Mouse (Mus musculus) left cerebral cortex, postnatal 10 days (tissue): ENCODE results near the gene Snrnp27. TPM values are rescaled to one million over a fixed set of nuclear protein-coding genes. Genes with fewer than 3 reads are reported as not detected.

ENCODE experiments used
- DNase-seq, 2 experiments: peaks; one replicate each; pipeline ENCODE4 v3.0.0; 2021 to 2022; ENCODE audit warnings: low spot score in 2 of 2, mixed read lengths in 1 of 2; ENCODE audit errors: extremely low spot score in 1 of 2
- intact Hi-C: fragments of 180-260 bp; cut with DNase I; formaldehyde crosslinking; loops from one replicate; pipeline ENCODE4 v1.15.1; 2025
- total RNA-seq, 2 experiments: library from RNA; stranded (reverse); gene quantifications; 2 replicates each; pipeline ENCODE4 v1.2.3; 2021

The Snrnp27 gene
- total RNA-seq, 2 experiments from 2014 or later: 51.8 to 53.7 TPM

- intact Hi-C loops: no loop called here
- peak in 1 of 2 experiments; percentile 53 for DNase-seq
These were observed 15.6 kb downstream of the Snrnp27 start, which contains the start of gene Mxd1 for GRCm38 (mm10) chr6:86668580-86669239. Gene Mxd1 (minus strand): TSS chr6:86669161.

- intact Hi-C loops: no loop called here
These were observed 17.3 kb downstream of the Snrnp27 start for GRCm38 (mm10) chr6:86667061-86667460.

GRCm38 (mm10) chr6:86665560-86666307, 18.6 kb downstream of the Snrnp27 start:
- no peak for DNase-seq
- intact Hi-C loops: no loop called here

More at GRCm38 (mm10) chr6:86667061-86667460, 17.3 kb downstream of the Snrnp27 start:
- DNase-seq: no peak

DNA sequence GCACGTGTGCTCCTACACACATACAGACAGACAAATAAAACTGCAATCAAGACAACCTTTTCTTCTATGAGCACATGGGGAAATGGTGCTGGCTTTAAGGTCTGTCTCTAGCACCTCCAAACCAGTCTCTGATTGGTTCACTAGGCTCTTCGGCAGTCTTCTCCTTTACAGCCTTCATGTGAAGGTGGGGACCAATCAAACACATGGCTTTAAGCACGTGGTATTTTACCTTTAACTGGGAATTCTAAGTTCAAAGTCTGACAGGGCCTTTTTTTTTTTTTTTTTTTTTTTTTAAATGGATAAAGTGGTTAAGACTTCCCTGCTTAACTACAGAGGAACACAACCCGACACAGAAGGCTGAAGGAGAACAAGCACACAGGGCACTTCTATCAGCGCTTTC, 19.2 kb downstream of the Snrnp27 start:
- intact Hi-C loops: no loop called here

DNA sequence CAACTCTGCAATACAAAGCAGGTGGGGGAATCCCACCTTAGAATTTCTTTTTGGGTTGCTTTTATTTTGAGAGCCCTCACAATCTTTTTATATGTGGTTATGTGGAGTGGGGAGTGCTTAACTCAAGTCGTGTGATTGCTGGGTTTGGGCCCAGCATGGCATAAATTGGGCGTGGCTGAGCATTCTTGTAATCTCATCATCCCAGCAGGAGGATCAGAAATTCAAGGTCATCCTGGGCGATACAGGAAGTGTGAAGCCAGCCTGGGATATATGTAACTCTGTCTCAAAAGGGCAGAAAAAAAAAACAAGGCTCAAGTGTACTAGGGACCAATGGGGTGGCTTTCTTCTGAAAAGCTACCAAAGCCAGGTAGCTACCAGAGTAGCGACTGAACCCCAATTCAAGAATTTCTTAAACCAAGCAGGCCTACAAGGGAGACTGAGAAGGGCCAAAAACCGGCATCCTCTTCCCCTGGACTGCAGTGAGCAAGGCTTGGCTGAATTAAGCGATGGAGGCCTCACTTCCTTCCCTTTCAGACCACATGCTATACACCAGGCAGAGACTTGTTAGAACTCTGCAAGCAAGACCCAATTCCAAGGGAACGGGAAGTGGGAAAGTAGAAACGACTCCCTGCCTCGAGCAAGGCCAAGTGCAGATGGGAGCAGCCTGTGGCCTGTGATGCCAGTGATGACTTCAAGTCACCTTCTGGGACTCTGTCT, 24.0 kb downstream of the Snrnp27 start:
- intact Hi-C loops: no loop called here
- no peak for DNase-seq

More for the DNA sequence above, 19.2 kb downstream of the Snrnp27 start:
- DNase-seq: no peak

DNA sequence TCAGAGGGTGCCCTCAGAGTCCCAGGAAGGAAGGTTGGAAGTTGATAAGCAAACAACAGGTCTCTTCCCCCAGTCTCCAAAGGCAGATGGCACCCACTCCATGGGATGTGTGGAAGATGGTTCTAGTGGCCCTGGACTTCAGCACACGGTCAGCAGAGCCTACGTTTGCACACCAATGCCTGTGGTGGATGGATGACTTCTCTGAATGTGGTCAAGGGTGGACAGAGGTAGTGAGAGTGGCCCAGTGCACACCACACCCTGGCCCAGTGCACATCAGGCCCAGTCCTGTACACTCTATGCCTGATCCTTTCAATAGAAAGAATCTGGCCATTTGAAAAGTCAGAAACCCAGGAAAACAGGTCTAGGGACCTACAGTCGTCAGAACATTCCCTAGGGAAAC, 25.8 kb downstream of the Snrnp27 start:
- DNase-seq: no peak
- intact Hi-C loops: no loop called here

DNA sequence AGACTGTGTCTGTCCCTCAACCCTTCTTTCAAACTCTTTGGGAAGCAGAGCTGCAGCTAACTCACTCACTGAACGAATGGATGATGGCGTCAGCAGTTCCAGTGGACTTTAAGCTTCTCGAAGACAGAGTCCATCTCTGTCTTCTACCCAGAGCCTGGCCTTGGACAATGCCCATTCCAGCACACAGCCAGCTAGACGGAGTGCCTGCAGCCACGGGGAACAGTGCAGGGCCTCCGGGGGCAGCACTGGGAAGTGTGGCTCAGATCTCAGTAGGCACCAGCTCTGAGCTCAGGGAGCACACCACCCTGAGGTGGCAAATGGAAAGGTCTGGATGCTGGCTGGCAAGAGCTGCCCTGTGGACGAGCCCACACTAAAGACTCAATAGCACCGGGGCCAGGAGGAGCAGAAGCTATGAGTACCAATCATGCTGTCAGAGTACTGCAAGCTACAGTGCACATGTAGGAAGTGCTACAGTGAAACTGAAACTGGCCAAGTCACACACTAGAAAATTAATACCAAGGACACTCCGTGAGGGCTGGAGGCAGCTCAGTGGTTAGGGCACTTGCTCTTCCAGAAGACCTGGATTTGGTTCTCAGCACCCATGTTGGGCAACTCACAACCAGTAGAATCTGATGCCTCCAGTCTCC, 29.9 kb downstream of the Snrnp27 start:
- no peak for DNase-seq
- intact Hi-C loops: no loop called here

DNA sequence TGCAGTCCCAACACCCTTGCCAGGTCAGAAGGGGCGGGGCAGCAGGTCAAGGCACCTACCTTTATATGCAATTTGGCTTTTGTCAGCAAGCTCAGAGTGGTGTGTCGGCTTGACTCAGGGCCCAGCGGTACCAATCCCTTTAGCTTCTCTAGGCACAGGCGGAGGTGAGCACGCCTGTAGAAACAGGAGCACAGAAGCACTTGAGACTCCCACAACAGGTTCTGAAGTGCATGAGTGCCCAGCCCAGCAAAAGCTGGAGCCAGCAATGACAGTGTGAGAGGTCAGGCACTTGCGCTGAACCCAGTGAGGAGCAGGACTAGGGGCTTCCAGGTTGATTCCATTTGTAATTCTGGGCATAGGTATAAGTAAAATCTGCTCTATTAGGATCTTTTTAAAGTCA, 31.3 kb downstream of the Snrnp27 start:
- no peak for DNase-seq
- intact Hi-C loops: no loop called here

DNA sequence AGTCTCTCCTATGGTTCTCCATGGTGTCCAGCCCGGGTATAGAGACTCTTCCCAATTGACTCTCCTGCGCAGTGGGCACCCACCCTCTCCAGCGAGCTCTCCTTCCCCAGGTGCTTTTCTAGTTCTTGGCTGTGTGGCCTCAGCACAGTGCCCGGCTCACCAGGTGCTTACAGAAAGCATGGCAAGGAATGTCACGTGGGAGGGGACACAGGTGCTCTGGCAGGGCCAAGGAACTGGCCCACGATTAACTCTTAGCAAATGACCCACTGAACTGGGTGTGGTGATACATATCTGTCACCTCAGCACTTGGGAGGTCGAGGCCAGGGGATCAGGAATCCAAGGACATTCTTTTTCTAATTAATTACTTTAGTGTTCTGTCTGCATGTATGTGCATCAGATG, 38.2 kb downstream of the Snrnp27 start:
- intact Hi-C loops: no loop called here
- DNase-seq: no peak

- no peak for DNase-seq
These were observed 38.8 kb downstream of the Snrnp27 start for GRCm38 (mm10) chr6:86645551-86645950.

DNA sequence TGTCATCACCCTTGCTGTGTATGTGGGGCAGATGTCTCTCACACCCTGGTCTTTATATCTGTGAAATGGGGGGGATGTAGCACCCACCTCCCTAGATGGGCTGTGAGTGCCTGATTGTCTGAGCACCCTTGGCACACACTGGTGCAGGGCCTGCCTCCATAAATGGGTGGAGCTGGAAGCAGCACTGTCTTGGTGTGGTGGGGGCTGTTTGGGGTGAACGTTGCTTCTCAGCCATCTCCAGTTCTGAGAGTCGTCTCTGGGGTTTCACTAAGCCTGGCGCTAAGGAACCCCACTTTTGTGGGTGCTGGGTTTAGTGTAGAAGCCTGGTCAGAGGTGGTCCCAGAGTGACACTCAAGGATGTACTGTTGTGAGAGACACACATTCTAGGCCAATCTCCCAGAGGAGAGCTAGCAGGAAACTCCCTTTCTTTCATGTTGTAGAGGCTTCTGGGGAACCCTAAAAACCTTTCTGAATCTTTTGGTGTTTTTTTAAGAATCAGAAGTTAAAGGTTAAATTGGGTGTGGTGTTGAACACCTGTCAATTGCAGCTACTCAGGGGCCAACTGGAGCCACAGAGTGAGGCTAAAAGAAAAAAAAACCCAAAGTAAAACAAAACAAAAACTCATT, 39.4 kb downstream of the Snrnp27 start:
- intact Hi-C loops: no loop called here
- DNase-seq: no peak

More at GRCm38 (mm10) chr6:86645551-86645950, 38.8 kb downstream of the Snrnp27 start:
- intact Hi-C loops: no loop called here

GRCm38 (mm10) chr6:86641716-86642115, 42.6 kb downstream of the Snrnp27 start:
- intact Hi-C loops: no loop called here
- DNase-seq: no peak

DNA sequence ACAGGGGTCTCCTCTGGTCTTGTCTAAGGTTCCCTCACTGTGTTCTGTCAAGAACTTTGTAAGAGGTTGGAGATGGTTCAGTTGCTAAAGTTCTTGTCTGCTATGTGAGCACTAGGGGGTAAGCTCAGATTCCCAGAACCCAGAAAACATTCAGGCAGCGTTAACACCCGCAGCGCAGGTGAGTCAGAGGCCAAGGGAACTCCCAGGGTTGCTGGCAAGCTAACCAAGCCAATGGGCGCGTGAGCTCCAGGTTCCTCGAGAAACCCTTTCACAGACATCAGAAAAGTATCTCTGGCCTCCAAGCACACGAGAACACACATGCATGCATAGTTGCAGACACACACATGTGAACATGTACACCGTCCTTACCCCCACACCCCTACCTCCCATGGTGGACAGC, 43.5 kb downstream of the Snrnp27 start:
- intact Hi-C loops: no loop called here

GRCm38 (mm10) chr6:86640161-86640560, 44.2 kb downstream of the Snrnp27 start:
- DNase-seq: no peak
- intact Hi-C loops: no loop called here

More for the DNA sequence above, 43.5 kb downstream of the Snrnp27 start:
- DNase-seq: no peak

DNA sequence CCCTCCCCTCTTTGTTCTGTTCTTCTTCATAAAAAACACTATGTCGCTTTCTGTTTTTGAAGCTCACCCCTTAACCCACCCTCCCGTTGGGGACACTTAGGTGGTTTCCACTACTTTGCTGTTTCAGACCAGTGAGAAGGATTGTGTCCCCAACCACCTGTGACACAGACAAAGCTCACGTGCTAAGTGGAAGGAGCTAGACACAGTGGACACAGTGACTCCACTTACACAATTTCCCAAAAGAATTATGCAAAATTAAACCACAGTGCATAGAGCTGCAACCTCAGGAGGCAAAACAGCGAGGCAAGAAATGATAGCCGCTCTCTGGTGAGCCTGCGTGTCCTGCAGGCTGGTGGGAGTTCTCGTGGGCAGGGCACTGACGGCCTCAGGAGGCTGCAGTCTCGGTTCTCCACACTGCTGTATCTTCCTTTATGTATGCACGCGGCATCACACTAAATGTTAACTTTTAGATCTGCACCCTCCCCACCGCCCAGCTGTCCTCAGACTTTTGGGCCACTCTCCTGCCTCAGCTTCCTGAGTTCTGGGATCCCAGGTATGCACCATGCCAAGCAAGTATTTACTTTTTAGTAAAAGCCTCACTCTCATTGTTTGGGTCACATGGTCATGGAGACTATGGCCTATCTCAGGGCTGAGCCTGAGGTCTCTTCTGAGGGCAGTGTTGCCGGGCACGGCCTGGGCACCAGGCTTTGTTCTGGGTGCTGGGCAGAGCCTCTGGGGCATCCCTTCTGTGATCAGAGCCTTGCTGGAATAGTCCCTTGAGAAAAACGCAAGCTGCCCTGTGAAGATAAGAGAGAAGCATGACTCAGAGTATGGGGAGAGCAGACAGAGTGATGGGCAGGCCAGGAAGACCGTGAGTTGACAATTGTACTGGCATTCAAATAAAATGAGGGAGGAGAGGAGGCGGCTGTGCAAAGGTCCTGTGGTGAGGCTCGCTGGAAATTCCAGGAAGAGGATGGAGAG, 44.9 kb downstream of the Snrnp27 start:
- no peak for DNase-seq
- intact Hi-C loops: no loop called here

DNA sequence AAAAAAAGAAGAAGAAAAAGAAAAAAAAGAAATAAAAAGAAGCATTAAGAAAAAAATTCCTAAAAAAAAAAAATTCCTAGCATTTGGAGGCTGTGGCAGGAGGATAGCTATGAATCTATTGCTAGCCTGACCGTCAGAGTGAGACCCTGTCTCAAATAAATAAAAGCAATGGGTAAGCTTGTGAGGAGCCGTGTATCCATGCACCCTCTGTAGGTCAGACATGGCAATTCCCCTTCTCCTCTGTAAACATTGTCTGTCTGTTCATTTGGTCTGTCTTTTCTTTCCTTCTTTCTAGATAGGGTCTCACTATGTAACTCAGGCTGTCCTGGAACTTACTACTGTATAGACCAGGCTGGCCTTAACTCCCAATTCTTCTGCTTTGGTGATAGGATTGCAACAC, 45.9 kb downstream of the Snrnp27 start:
- DNase-seq: no peak
- intact Hi-C loops: no loop called here

- DNase-seq: no peak
- intact Hi-C loops: no loop called here
These were observed 46.5 kb downstream of the Snrnp27 start for GRCm38 (mm10) chr6:86637860-86638259.
